Mouse (Mus musculus): ENCODE data around the gene Vat1l. TPM values are rescaled to one million over a fixed set of nuclear protein-coding genes. Genes with fewer than 3 reads are reported as not detected.

Gene Vat1l
- polyA plus RNA-seq, 1 experiment from 2014 or later, result 0.11 TPM

- DNase-seq (no peak), ATAC-seq (ENCODE audit: insufficient read depth) (no peak)
- H3K4me1 ChIP-seq (ENCODE audit: insufficient read depth), result no peaks in the 10 kb centered on the region
- no peak for TF ChIP-seq CTCF (IDR thresholded peaks at IDR 0.05; ENCODE audit: low read depth)
- H3K36me3 ChIP-seq (ENCODE audit: insufficient read depth), result no peaks in the 10 kb centered on the region
- H3K4me3 ChIP-seq (ENCODE audit: low read depth, low read length), result no peak overlapping the region
- no peaks in the 10 kb centered on the region for H3K27me3 ChIP-seq (ENCODE audit: insufficient read depth, low read length)
- H3K4me2 ChIP-seq, result no peak overlapping the region
- H3K27ac ChIP-seq (ENCODE audit: low read depth), result no peak overlapping the region
- H3K9me3 ChIP-seq (ENCODE audit: low read depth, low read length), result no peaks in the 10 kb centered on the region
- H3K9ac ChIP-seq, result no peak overlapping the region
- WGBS, result 84% methylated on average over 5 of the region's 5 CpGs
Observed at GRCm38 (mm10) chr8:114193334-114193733, 12.1 kb upstream of the Vat1l start.

GRCm38 (mm10) chr8:114198990-114199389, 6.4 kb upstream of the Vat1l start:
- TF ChIP-seq CTCF (IDR thresholded peaks at IDR 0.05; ENCODE audit: low read depth), result no peak
- DNase-seq, result peak; percentile 68
- no peak overlapping the region for H3K9ac ChIP-seq
- H3K27me3 ChIP-seq (ENCODE audit: insufficient read depth, low read length), result peaks cover under 1% of the 10 kb centered on the region; the same call in 1 of the 2 replicates
- H3K4me2 ChIP-seq, result no peak overlapping the region
- H3K4me3 ChIP-seq (ENCODE audit: low read depth, low read length), result no peak overlapping the region
- 26% methylated on average over 2 of the region's 2 CpGs for WGBS
- peak; percentile 28; the same call in 1 of the 2 replicates for ATAC-seq (ENCODE audit: insufficient read depth)
- no peaks in the 10 kb centered on the region for H3K4me1 ChIP-seq (ENCODE audit: insufficient read depth)
- no peaks in the 10 kb centered on the region for H3K36me3 ChIP-seq (ENCODE audit: insufficient read depth)
- H3K27ac ChIP-seq (ENCODE audit: low read depth), result no peak overlapping the region
- H3K9me3 ChIP-seq (ENCODE audit: low read depth, low read length), result no peaks in the 10 kb centered on the region

GRCm38 (mm10) chr8:114206421-114206983, 1.1 kb downstream of the Vat1l start:
- WGBS, result under 1% methylated on average over 8 of the region's 8 CpGs
- no peak for ATAC-seq (ENCODE audit: insufficient read depth)
- no peak for TF ChIP-seq CTCF (IDR thresholded peaks at IDR 0.05; ENCODE audit: low read depth)
- no peaks in the 10 kb centered on the region for H3K9me3 ChIP-seq (ENCODE audit: low read depth, low read length)
- no peak overlapping the region for H3K4me2 ChIP-seq
- H3K27me3 ChIP-seq (ENCODE audit: insufficient read depth, low read length), result peaks cover 32% of the 10 kb centered on the region
- H3K27ac ChIP-seq (ENCODE audit: low read depth), result no peak overlapping the region
- no peak for DNase-seq
- no peak overlapping the region for H3K9ac ChIP-seq
- H3K4me1 ChIP-seq (ENCODE audit: insufficient read depth), result no peaks in the 10 kb centered on the region
- no peaks in the 10 kb centered on the region for H3K36me3 ChIP-seq (ENCODE audit: insufficient read depth)
- H3K4me3 ChIP-seq (ENCODE audit: low read depth, low read length), result no peak overlapping the region

- Histone ChIP-seq H3K27me3 (ENCODE audit: insufficient read depth, low read length) (peaks cover 32% of the 10 kb centered on the region), H3K36me3 (ENCODE audit: insufficient read depth) (no peaks in the 10 kb centered on the region), H3K4me1 (ENCODE audit: insufficient read depth) (no peaks in the 10 kb centered on the region), H3K27ac (ENCODE audit: low read depth) (no peak overlapping the region), H3K9me3 (ENCODE audit: low read depth, low read length) (no peaks in the 10 kb centered on the region), H3K9ac (no peak overlapping the region), H3K4me3 (ENCODE audit: low read depth, low read length) (no peak overlapping the region), H3K4me2 (no peak overlapping the region)
- no peak for DNase-seq
- WGBS, result 37% methylated on average over 4 of the region's 4 CpGs
- no peak for ATAC-seq (ENCODE audit: insufficient read depth)
- TF ChIP-seq CTCF (IDR thresholded peaks at IDR 0.05; ENCODE audit: low read depth), result no peak
Observed at GRCm38 (mm10) chr8:114207026-114207425, 1.6 kb downstream of the Vat1l start.

- Histone ChIP-seq H3K9me3 (ENCODE audit: low read depth, low read length) (no peaks in the 10 kb centered on the region), H3K4me3 (ENCODE audit: low read depth, low read length) (no peak overlapping the region), H3K27me3 (ENCODE audit: insufficient read depth, low read length) (no peaks in the 10 kb centered on the region), H3K4me1 (ENCODE audit: insufficient read depth) (no peaks in the 10 kb centered on the region), H3K4me2 (no peak overlapping the region), H3K36me3 (ENCODE audit: insufficient read depth) (no peaks in the 10 kb centered on the region), H3K27ac (ENCODE audit: low read depth) (no peak overlapping the region), H3K9ac (no peak overlapping the region)
- 80% methylated on average over 3 of the region's 3 CpGs for WGBS
- no peak for ATAC-seq (ENCODE audit: insufficient read depth)
- no peak for TF ChIP-seq CTCF (IDR thresholded peaks at IDR 0.05; ENCODE audit: low read depth)
- DNase-seq, result no peak
Observed at GRCm38 (mm10) chr8:114220779-114221178, 15.4 kb downstream of the Vat1l start.

- H3K4me1 ChIP-seq (ENCODE audit: insufficient read depth), result no peaks in the 10 kb centered on the region
- H3K4me2 ChIP-seq, result no peak overlapping the region
- no peaks in the 10 kb centered on the region for H3K36me3 ChIP-seq (ENCODE audit: insufficient read depth)
- no peak for DNase-seq
- H3K4me3 ChIP-seq (ENCODE audit: low read depth, low read length), result no peak overlapping the region
- H3K9ac ChIP-seq, result no peak overlapping the region
- H3K9me3 ChIP-seq (ENCODE audit: low read depth, low read length), result no peaks in the 10 kb centered on the region
- H3K27ac ChIP-seq (ENCODE audit: low read depth), result no peak overlapping the region
- TF ChIP-seq CTCF (IDR thresholded peaks at IDR 0.05; ENCODE audit: low read depth), result no peak
- ATAC-seq (ENCODE audit: insufficient read depth), result no peak
- H3K27me3 ChIP-seq (ENCODE audit: insufficient read depth, low read length), result no peaks in the 10 kb centered on the region
- 87% methylated on average over 2 of the region's 2 CpGs for WGBS
Observed at GRCm38 (mm10) chr8:114222001-114222400, 16.6 kb downstream of the Vat1l start.

- ATAC-seq (ENCODE audit: insufficient read depth), result no peak
- no peaks in the 10 kb centered on the region for H3K4me1 ChIP-seq (ENCODE audit: insufficient read depth)
- no peaks in the 10 kb centered on the region for H3K27me3 ChIP-seq (ENCODE audit: insufficient read depth, low read length)
- no peak overlapping the region for H3K4me2 ChIP-seq
- no peaks in the 10 kb centered on the region for H3K9me3 ChIP-seq (ENCODE audit: low read depth, low read length)
- no peak for TF ChIP-seq CTCF (IDR thresholded peaks at IDR 0.05; ENCODE audit: low read depth)
- H3K27ac ChIP-seq (ENCODE audit: low read depth), result no peak overlapping the region
- no peak overlapping the region for H3K4me3 ChIP-seq (ENCODE audit: low read depth, low read length)
- no peak overlapping the region for H3K9ac ChIP-seq
- no peak for DNase-seq
- H3K36me3 ChIP-seq (ENCODE audit: insufficient read depth), result no peaks in the 10 kb centered on the region
- WGBS, result 91% methylated on average over 2 of the region's 2 CpGs
Observed at GRCm38 (mm10) chr8:114224001-114224400, 18.6 kb downstream of the Vat1l start.

All from lung, embryonic 14.5 days (tissue).